Mouse (Mus musculus): ENCODE results near the gene Nell1. TPM values are rescaled to one million over a fixed set of nuclear protein-coding genes. Genes with fewer than 3 reads are reported as not detected.

The Nell1 gene
- polyA plus RNA-seq, 1 experiment from 2014 or later = 30.2 TPM

DNA sequence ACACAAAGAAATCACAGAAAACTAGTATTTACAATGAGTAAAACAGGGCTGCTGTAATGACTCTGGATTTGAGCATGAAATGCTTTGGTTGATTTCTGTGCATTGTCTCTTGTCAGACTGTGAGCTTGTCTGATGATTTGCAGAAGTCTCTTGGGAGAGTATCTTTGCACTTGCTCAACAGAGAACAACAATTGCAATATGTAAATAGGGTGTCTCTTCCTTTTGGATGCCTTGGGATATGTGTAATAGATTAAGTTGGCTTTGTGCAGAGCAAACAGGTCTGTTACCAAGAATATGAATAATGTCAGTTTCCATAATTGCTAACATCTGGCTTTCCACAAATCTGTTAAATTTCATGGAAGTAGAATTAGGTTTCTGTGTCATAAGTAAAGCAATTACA, 868.0 kb downstream of the Nell1 start:
- no peaks in the 10 kb centered on the region for H3K9me3 ChIP-seq
- H3K9ac ChIP-seq = no peak overlapping the region
- no peak overlapping the region for H3K4me2 ChIP-seq
- no peaks in the 10 kb centered on the region for H3K36me3 ChIP-seq (replicated peaks)
- no peaks in the 10 kb centered on the region for H3K4me1 ChIP-seq
- H3K4me3 ChIP-seq = no peak overlapping the region
- H3K27ac ChIP-seq = no peak overlapping the region
- no peaks in the 10 kb centered on the region for H3K27me3 ChIP-seq (replicated peaks)
- no peak for ATAC-seq (replicated peaks)

- Histone ChIP-seq H3K4me1 (no peaks in the 10 kb centered on the region), H3K4me3 (no peak overlapping the region), H3K9me3 (no peaks in the 10 kb centered on the region), H3K27me3 (replicated peaks) (no peaks in the 10 kb centered on the region), H3K9ac (no peak overlapping the region), H3K4me2 (no peak overlapping the region), H3K36me3 (replicated peaks) (no peaks in the 10 kb centered on the region), H3K27ac (no peak overlapping the region)
- ATAC-seq (replicated peaks) = no peak
- WGBS = 86% methylated on average over 1 of the region's 1 CpGs
Measured at GRCm38 (mm10) chr7:50847921-50848320, 873.3 kb downstream of the Nell1 start.

GRCm38 (mm10) chr7:50850271-50850670, 875.6 kb downstream of the Nell1 start:
- no peak overlapping the region for H3K4me2 ChIP-seq
- no peak overlapping the region for H3K9ac ChIP-seq
- H3K4me1 ChIP-seq = no peaks in the 10 kb centered on the region
- no peak overlapping the region for H3K27ac ChIP-seq
- no peaks in the 10 kb centered on the region for H3K36me3 ChIP-seq (replicated peaks)
- ATAC-seq (replicated peaks) = no peak
- H3K4me3 ChIP-seq = no peak overlapping the region
- H3K9me3 ChIP-seq = no peaks in the 10 kb centered on the region
- H3K27me3 ChIP-seq (replicated peaks) = no peaks in the 10 kb centered on the region
- WGBS = 26% methylated on average over 1 of the region's 1 CpGs

- no peak overlapping the region for H3K4me3 ChIP-seq
- no peaks in the 10 kb centered on the region for H3K9me3 ChIP-seq
- WGBS = 17% methylated on average over 1 of the region's 1 CpGs
- no peak overlapping the region for H3K9ac ChIP-seq
- H3K4me2 ChIP-seq = no peak overlapping the region
- no peaks in the 10 kb centered on the region for H3K27me3 ChIP-seq (replicated peaks)
- no peaks in the 10 kb centered on the region for H3K4me1 ChIP-seq
- ATAC-seq (replicated peaks) = no peak
- no peak overlapping the region for H3K27ac ChIP-seq
- H3K36me3 ChIP-seq (replicated peaks) = no peaks in the 10 kb centered on the region
Measured at GRCm38 (mm10) chr7:50870181-50870580, 895.5 kb downstream of the Nell1 start.

DNA sequence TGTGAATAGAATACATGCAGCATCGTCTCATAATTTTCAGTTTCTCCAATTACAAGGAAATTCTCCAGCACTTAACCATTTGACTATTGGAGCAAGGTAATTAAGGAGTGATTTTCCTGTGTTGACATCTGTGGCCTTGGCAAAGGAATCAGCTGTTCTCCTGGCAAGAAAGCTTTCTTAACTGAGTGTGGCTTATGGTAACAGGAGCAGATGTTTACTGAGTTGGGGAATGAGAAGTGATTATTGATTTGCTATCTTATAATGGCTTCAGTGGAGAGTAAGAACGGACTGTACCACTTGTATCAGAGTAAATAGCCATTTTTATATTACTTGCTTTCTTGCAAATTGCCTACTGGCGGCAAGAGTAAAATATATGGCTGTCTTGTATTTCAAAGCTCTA, 913.0 kb downstream of the Nell1 start:
- H3K36me3 ChIP-seq (replicated peaks) = no peaks in the 10 kb centered on the region
- H3K4me2 ChIP-seq = no peak overlapping the region
- WGBS = 73% methylated on average over 3 of the region's 3 CpGs
- H3K4me3 ChIP-seq = no peak overlapping the region
- no peak for ATAC-seq (replicated peaks)
- no peak overlapping the region for H3K27ac ChIP-seq
- no peaks in the 10 kb centered on the region for H3K27me3 ChIP-seq (replicated peaks)
- no peak overlapping the region for H3K9ac ChIP-seq
- H3K9me3 ChIP-seq = no peaks in the 10 kb centered on the region
- H3K4me1 ChIP-seq = no peaks in the 10 kb centered on the region

DNA sequence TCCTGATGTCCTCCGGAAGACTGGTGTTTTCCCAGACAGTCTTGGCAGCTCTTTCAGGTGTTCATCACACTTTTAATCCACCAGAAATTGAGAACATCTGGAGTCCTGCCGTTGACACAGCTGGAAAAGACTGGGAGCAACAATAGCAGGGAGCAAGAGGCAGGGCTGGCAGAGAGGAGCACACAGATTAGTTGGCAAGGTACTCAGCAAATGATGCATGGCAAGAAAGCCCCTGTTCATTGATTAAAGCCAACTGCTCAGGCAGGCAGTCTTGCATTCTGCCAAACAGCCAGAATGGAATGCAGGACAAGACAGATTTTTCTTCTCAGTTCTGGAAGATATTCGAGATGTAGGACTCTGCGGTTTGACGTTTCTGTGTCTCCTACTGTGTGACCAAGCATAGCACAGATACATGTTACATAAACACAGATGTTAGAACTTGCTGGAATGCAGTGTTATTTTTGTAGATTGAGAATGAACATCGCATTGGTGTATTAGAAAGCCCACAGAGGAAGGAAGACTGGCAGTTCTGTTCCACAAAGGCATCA, 925.0 kb downstream of the Nell1 start:
- Histone ChIP-seq H3K9me3 (no peaks in the 10 kb centered on the region), H3K36me3 (replicated peaks) (no peaks in the 10 kb centered on the region), H3K4me3 (no peak overlapping the region), H3K4me2 (no peak overlapping the region), H3K27ac (no peak overlapping the region), H3K4me1 (no peaks in the 10 kb centered on the region), H3K27me3 (replicated peaks) (no peaks in the 10 kb centered on the region), H3K9ac (no peak overlapping the region)
- ATAC-seq (replicated peaks) = no peak
- WGBS = 51% methylated on average over 6 of the region's 6 CpGs

Other genes with a start within 250 kb of the Nell1 start
- 3.0 and 3.5 TPM in 2 replicates for gene Htatip2, start 215.7 kb upstream of the Nell1 start, polyA plus RNA-seq (2015; fragmentation: Nextera tagmentation; extraction: Ambion mirVana)
- 46.9 and 48.3 TPM in 2 replicates for gene Prmt3, start 196.5 kb upstream of the Nell1 start, polyA plus RNA-seq (2015; fragmentation: Nextera tagmentation; extraction: Ambion mirVana)
- 0.31 and 0.41 TPM in 2 replicates for gene Slc6a5, start 64.7 kb upstream of the Nell1 start, polyA plus RNA-seq (2015; fragmentation: Nextera tagmentation; extraction: Ambion mirVana)

All from midbrain, embryonic 15.5 days (tissue).